Mouse (Mus musculus): ENCODE results near the gene Dhx40.

DNA sequence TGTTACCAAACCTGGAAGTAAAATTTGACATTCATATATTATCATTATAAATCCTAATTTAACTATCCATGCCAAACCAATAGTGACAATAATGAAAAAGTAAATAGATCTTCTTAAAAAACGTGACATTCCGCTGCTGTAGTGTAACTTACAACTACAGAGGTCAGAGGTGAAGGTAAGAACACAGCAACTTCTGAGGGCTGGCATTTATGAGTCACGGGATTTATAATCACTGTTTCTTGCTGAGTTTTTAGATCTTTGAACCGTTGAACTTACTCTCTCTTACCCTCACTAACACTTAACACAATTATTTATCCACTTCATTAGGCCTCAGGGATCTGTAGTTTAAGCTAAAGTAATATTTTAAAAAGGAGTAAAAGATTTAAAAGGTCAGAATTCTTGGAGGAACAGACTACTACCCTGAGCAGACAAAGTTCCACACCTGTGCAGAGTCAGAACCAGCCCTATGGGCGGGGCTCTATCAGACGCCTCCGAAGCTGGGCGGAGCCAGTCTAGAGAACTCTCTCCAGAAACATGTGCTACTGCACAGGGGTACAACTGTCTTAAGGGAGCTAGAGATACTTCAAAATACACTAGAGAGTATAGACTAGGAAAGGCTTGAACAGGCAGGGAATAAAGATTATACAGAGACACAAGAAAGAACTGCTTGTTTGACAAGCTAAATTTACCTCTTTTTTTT lies 70.1 kb downstream of the Dhx40 start:
- no peak for TF ChIP-seq CTCF (IDR thresholded peaks at IDR 0.05; ENCODE audit: control insufficient read depth, insufficient read depth, insufficient replicate concordance, low read depth, low read length)
- TF ChIP-seq POLR2A (IDR thresholded peaks at IDR 0.05; ENCODE audit: control insufficient read depth, low read depth, low read length), result no peak

Data from testis, adult 2 months (tissue).